Mouse (Mus musculus) brain, embryonic 14.5 days (tissue): ENCODE data around the gene Cldn20.

Source experiments
- CTCF ChIP-seq: fragments of 200-500 bp; IDR thresholded peaks from 2 replicates; pipeline ENCODE4 v1.5.1; 2012; ENCODE audit warnings: inconsistent platforms, mild to moderate bottlenecking, moderate library complexity, borderline replicate concordance; ENCODE audit not compliant: insufficient read depth, insufficient read length; ENCODE audit errors: extremely low read depth
- POLR2A ChIP-seq: fragments of 200-500 bp; IDR thresholded peaks from 2 replicates; pipeline ENCODE4 v1.6.1; 2012; ENCODE audit warnings: mild to moderate bottlenecking, inconsistent platforms, borderline replicate concordance; ENCODE audit not compliant: poor library complexity, insufficient read depth, insufficient read length, severe bottlenecking; ENCODE audit errors: extremely low read depth

- no peak for TF ChIP-seq CTCF
- TF ChIP-seq POLR2A, result no peak
Measured at GRCm38 (mm10) chr17:3495576-3495975, 36.8 kb upstream of the Cldn20 start.
